Mouse (Mus musculus): ENCODE results near the gene Hoxc8.

- TF ChIP-seq POLR2A (IDR thresholded peaks at IDR 0.05; ENCODE audit: borderline replicate concordance, control insufficient read depth, low read depth, low read length) (no peak), CTCF (IDR thresholded peaks at IDR 0.05; ENCODE audit: control insufficient read depth, insufficient read depth, low read length) (no peak)
Observed at GRCm38 (mm10) chr15:103032646-103033575, 42.5 kb downstream of the Hoxc8 start.

All from bone marrow, adult 2 months (tissue).